In genomic region chr14:52197156-52197878, GRCm38 (mm10) we compare ENCODE assay signal across 8 mouse cellular contexts. TPM values are rescaled to one million over a fixed set of nuclear protein-coding genes. Genes with fewer than 3 reads are reported as not detected.
DNase-seq lines count a peak whose midpoint lies in the region; ATAC-seq and TF ChIP-seq lines count a peak whose summit lies in the region.

TSS of gene Supt16 (minus strand) at chr14:52197416.

- ATAC-seq in activated CD4-positive, CD25-positive, alpha-beta regulatory T cell, adult 4 months, result peak; percentile 84
- peak; percentile 87 for ATAC-seq in inflammation-experienced regulatory T-cells, adult 6 months
- peak; percentile 78 for ATAC-seq in megakaryocyte-erythroid progenitor cell, adult 5-6 weeks (replicated peaks; ENCODE audit: low FRiP score, low TSS enrichment, poor library complexity, severe bottlenecking)

- TF ChIP-seq CTCF in cortical plate, adult 2 months (IDR thresholded peaks at IDR 0.05; ENCODE audit: extremely low read depth, insufficient read depth, low read length), result no peak

- no peaks in the 10 kb centered on the region for H3K4me1 ChIP-seq in cortical plate, adult 2 months (ENCODE audit: control insufficient read depth, insufficient read depth, low read length)

- TF ChIP-seq POLR2A in cortical plate, adult 2 months (IDR thresholded peaks at IDR 0.05; ENCODE audit: extremely low read depth, insufficient read depth, low read length), result no peak

- DNase-seq in gastrocnemius, postnatal 10 days, result peak; percentile 81
- DNase-seq in left cerebral cortex, postnatal 10 days (ENCODE audit: extremely low spot score in 1 of 2, low spot score in 2 of 2), result peak; percentile 73 to 91
- peak; percentile 82 for DNase-seq in right cerebral cortex, postnatal 25 days
- peak; percentile 78 to 82 for DNase-seq in urinary bladder, postnatal 4 days (ENCODE audit: low spot score in 2 of 2)

- H3K27ac ChIP-seq in cortical plate, adult 2 months (ENCODE audit: insufficient read depth, low read length), result peak within 1 kb of the TSS; percentile 83

- intact Hi-C loops in left cerebral cortex, postnatal 10 days (cut with DNase I), result loop anchor here (5.0 to 10.0 kb wide), 2 partner anchors 45 to 293 kb away; no protein-coding TSS in a partner anchor

- H3K4me3 ChIP-seq in cortical plate, adult 2 months (ENCODE audit: insufficient read depth, low read length), result peak within 1 kb of the TSS; percentile 91

RNA-seq across cellular contexts. Expression of gene Supt16, which starts in this region (rescaled TPM):
- polyA plus RNA-seq in activated CD4-positive, CD25-positive, alpha-beta regulatory T cell, adult 4 months (2017; shearing (Covaris generic)), result 10 to 100 TPM; 46.7 to 52.4 TPM
- polyA plus RNA-seq in cortical plate, adult 2 months (2012; rRNA removed), result 25.6 and 28.2 TPM in 2 replicates
- total RNA-seq in gastrocnemius, postnatal 10 days (2021), result 10 to 100 TPM; 22.9 to 30.3 TPM
- 10 to 100 TPM; 44.2 to 48.2 (median 46.3) TPM for polyA plus RNA-seq in inflammation-experienced regulatory T-cells, adult 6 months (2017; shearing (Covaris generic))
- 10 to 100 TPM; 48.3 to 53.1 TPM for total RNA-seq in left cerebral cortex, postnatal 10 days (2021)
- 111 and 153 TPM in 2 replicates for total RNA-seq in megakaryocyte-erythroid progenitor cell, adult 5-6 weeks (2014; fragmentation: Nextera tagmentation)
- 297 and 346 TPM in 2 replicates for total RNA-seq in megakaryocyte-erythroid progenitor cell, adult 5-6 weeks (2017)

Comparison
In these comparisons a context has a peak if more than half of its experiments do, and no peak if none do; other contexts are left out.
1. Peak in every context shown above with its lines: DNase-seq, ATAC-seq, H3K4me3 ChIP-seq and H3K27ac ChIP-seq.